Mouse (Mus musculus) ES-E14 (cell line): ENCODE measurements at regions not wholly inside any gene's neighbourhood (a gene's known extent, or its start where the extent isn't known, plus 50 kb on each side); places are given as distances from the start of the nearest gene placed in this dataset.

Source experiments
- HCFC1 ChIP-seq: IDR thresholded peaks from 2 replicates; pipeline ENCODE4 v1.6.1; 2012; ENCODE audit warnings: low read length, inconsistent platforms, borderline replicate concordance; ENCODE audit not compliant: insufficient read depth
- ZNF384 ChIP-seq: IDR thresholded peaks from 2 replicates; pipeline ENCODE4 v1.6.1; 2012; ENCODE audit warnings: low read depth, low read length, inconsistent platforms

- TF ChIP-seq HCFC1 (no peak), ZNF384 (no peak)
Measured at GRCm38 (mm10) chr14:105426597-105427334, 168.4 kb downstream of the Ndfip2 start.
